ENCODE assay signal across 8 mouse cellular contexts in the genomic region with DNA sequence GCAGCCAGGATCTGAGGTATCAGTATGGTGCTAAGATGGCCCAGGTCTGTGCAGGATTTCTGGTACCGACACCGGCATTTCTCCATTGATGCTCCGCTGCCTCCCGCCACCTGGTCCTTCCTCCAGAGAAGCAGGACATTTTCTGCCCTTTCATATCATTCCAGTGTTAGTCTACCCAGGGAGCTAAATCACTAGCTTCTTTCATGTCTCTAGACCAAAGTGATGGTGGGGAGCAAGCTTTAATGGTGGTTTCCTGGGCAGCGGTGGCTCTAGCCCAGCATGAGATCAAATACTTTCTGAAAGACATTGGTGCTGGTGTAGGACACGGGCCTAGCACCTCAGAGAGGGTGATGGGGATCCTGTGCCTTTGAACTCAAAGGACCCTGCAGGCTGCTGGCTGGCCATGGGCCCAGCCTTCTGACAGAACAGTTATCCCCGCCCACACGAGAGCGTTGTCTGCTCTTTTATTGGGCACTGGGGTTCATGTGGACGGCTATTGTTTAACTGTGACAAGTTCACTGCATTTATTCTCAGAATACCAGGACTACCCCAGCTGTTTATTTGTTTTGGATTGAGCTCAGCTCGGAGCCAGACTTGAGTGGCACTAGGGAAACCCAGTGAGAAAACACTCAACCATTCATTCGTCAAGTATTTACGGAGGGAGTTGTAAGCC. TPM values are rescaled to one million over a fixed set of nuclear protein-coding genes. Genes with fewer than 3 reads are reported as not detected.
A peak's percentile ranks its signal among the peaks of the same experiment; 100 is the strongest.
DNase-seq lines count a peak whose midpoint lies in the region; ATAC-seq and TF ChIP-seq lines count a peak whose summit lies in the region.

No protein-coding gene starts in this region.

- peaks cover 31% of the 10 kb centered on the region for H3K4me1 ChIP-seq in heart, embryonic 10.5 days
- H3K4me1 ChIP-seq in lung, postnatal 0 days (ENCODE audit: insufficient read depth, low read depth, low read length), result no peaks in the 10 kb centered on the region

- intact Hi-C loops in heart, postnatal 10 days (cut with DNase I), result no loop called here

- peak; percentile 88 for ATAC-seq in lung, postnatal 0 days
- no peak for ATAC-seq in megakaryocyte, adult 5-6 weeks (ENCODE audit: poor library complexity, severe bottlenecking)
- no peak for ATAC-seq in inflammation-experienced regulatory T-cells, adult 6 months
- ATAC-seq in megakaryocyte progenitor cell, adult 5-6 weeks (replicated peaks; ENCODE audit: poor library complexity), result no peak

- peak; percentile 41; the same call in 1 of the 2 replicates for TF ChIP-seq EP300 in lung, postnatal 0 days (IDR thresholded peaks at IDR 0.05)

- peak; percentile 56 for DNase-seq in heart, embryonic 10.5 days (ENCODE audit: low spot score)
- no peak for DNase-seq in heart, adult 9 months (ENCODE audit: low spot score in 2 of 2)
- peak; percentile 39 for DNase-seq in NIH3T3 (ENCODE audit: low read depth)
- peak; percentile 35 to 52 for DNase-seq in heart, postnatal 10 days
- peak; percentile 86 for DNase-seq in lung, postnatal 0 days (ENCODE audit: low spot score)

- H3K4me3 ChIP-seq in heart, embryonic 10.5 days, result no peak overlapping the region
- H3K4me3 ChIP-seq in lung, postnatal 0 days (ENCODE audit: low read depth, low read length), result no peak overlapping the region

- peaks cover 16% of the 10 kb centered on the region for H3K36me3 ChIP-seq in heart, embryonic 10.5 days
- no peaks in the 10 kb centered on the region for H3K36me3 ChIP-seq in lung, postnatal 0 days (ENCODE audit: insufficient read depth, low read length)

- WGBS in heart, embryonic 10.5 days, result 69% methylated on average over 13 of the region's 13 CpGs
- WGBS in lung, postnatal 0 days, result 48% methylated on average over 13 of the region's 13 CpGs

- H3K27me3 ChIP-seq in heart, embryonic 10.5 days (ENCODE audit: insufficient read depth, poor library complexity, severe bottlenecking), result no peaks in the 10 kb centered on the region
- H3K27me3 ChIP-seq in lung, postnatal 0 days (replicated peaks; ENCODE audit: insufficient read depth, low read length), result no peaks in the 10 kb centered on the region

- H3K9me3 ChIP-seq in heart, embryonic 10.5 days, result no peaks in the 10 kb centered on the region
- no peaks in the 10 kb centered on the region for H3K9me3 ChIP-seq in lung, postnatal 0 days (ENCODE audit: low read length)

- H3K27ac ChIP-seq in heart, embryonic 10.5 days, result no peak overlapping the region
- peak overlapping the region; percentile 57; the same call in 1 of the 2 replicates for H3K27ac ChIP-seq in lung, postnatal 0 days (ENCODE audit: low read length)

- 0 out of 2 replicates have a peak overlapping the region, but pooled peaks have one; percentile 8 for H3K4me2 ChIP-seq in lung, postnatal 0 days (replicated peaks; ENCODE audit: low read depth, low read length)

- H3K9ac ChIP-seq in lung, postnatal 0 days (replicated peaks; ENCODE audit: low read depth), result no peak overlapping the region

- TF ChIP-seq CTCF in lung, postnatal 0 days (IDR thresholded peaks at IDR 0.05), result no peak

RNA-seq across cellular contexts. Expression of a gene that starts 31.7 kb away (rescaled TPM):
- polyA plus RNA-seq in heart, embryonic 10.5 days (2016; fragmentation: Nextera tagmentation; extraction: Ambion mirVana), result 11.0 and 12.8 TPM in 2 replicates
- 10 to 100 TPM; 22.9 to 28.6 TPM for total RNA-seq in heart, postnatal 10 days (2021)
- 30.1 and 35.4 TPM in 2 replicates for polyA plus RNA-seq in lung, postnatal 0 days (2015; fragmentation: Nextera tagmentation; extraction: Ambion mirVana)
- total RNA-seq in megakaryocyte, adult 5-6 weeks (2015), result 290 and 306 TPM in 2 replicates
- total RNA-seq in megakaryocyte, adult 5-6 weeks (2017), result 325 and 361 TPM in 2 replicates
- polyA plus RNA-seq in inflammation-experienced regulatory T-cells, adult 6 months (2017; shearing (Covaris generic)), result 1 to 10 TPM in 1 of 3 experiments, under 1 TPM in 1, not detected in 1; 0.96 to 1.0 TPM
- total RNA-seq in megakaryocyte progenitor cell, adult 5-6 weeks (2015), result 62.3 and 67.6 TPM in 2 replicates
- 67.5 and 73.8 TPM in 2 replicates for total RNA-seq in megakaryocyte progenitor cell, adult 5-6 weeks (2017)

Comparison
In these comparisons a context has a peak if more than half of its experiments do, and no peak if none do; other contexts are left out.
1. DNase-seq: peak in heart, embryonic 10.5 days (single experiment), NIH3T3 (single experiment), heart, postnatal 10 days (2 of 2) and lung, postnatal 0 days (single experiment); none in heart, adult 9 months (0 of 2).